Mouse (Mus musculus) lung, postnatal 10 days (tissue): ENCODE measurements around the gene Capns1.
"Not testable (repeated sequence)": the region's sequence is repeated elsewhere in the genome, so short reads cannot be mapped to it uniquely, and the experiment has no call there.

Source experiments
- DNase-seq: peaks from one replicate; pipeline ENCODE4 v3.0.0; 2021

The Capns1 gene

DNA sequence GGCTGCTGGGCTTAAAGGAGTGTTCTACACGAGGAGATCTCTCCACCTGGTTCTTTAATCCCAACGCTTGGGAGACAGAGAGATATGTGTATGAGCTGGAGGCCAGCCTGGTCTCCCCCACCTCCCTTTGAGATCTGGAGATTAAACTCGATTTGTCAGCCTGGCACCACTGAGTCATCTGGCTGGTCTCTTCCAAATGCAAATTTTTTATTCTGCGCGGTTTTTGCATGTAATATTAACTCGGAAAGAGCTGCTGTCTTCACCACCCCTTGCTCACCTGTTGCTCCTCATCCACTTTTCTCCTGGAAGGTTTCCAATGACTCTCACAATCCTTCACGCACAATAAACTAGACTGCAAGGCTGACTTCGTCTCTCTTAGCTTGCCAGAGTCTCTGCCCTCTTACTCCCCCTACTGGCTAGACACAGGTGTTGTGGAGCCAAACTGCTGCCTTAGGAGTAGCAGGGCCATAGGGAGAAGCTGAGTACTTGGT lies at the start of gene Capns1:
Gene Capns1, minus strand, starts transcription at position 331 of the 491 bp plus-strand sequence.
- DNase-seq = peak; percentile 83

DNA sequence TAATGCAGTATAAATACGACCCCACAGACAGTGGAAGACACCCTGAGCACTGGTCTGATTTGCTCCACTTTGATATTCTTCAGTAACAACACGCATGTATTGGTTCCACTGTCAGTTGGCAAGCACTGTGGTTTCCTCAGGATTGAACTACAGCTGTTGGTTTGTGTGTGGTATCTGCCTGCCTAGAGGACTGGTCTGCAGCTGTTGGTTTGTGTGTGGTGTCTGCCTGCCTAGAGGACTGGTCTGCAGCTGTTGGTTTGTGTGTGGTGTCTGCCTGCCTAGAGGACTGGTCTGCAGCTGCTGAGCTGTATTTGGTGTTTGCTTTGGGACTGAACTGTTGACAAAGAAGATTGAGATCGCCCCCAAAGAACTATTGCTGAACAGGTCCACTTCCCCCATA lies 38.8 kb upstream of the Capns1 start:
- not testable (repeated sequence) for DNase-seq

GRCm38 (mm10) chr7:30235625-30236024 lies 37.0 kb upstream of the Capns1 start, which contains the start of gene Ovol3:
Ovol3 (minus strand) TSS chr7:30235725.
- no peak for DNase-seq

GRCm38 (mm10) chr7:30235091-30235490 lies 36.5 kb upstream of the Capns1 start:
- DNase-seq = no peak

DNA sequence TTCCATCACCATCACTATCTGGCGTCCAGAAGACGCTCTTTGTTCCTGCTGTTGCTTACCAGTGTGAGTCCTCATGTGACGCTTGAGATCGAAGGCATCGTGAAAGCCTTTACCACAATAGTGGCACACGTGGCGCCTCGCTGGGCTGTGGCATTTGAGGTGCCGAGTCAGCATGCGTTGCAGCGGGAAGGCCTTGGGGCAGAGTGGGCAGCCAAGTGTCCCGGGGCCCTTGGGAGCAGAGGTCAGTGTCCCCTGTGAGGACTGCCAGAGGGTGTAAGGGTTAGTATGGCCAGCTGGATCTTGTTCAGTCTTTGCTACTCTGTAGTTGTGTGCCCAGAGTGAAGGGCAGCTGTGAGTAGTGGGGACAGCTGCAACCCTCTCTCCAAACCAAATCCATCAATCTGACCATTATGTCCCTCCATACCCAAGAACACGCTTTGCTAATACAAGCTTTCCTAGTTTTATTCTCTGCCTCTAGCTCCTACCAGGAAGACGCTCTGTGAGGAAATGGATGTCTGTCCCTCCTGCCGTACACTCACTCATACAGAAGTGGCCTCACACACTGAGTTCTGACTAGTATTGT lies 35.8 kb upstream of the Capns1 start:
- peak; percentile 69 for DNase-seq

DNA sequence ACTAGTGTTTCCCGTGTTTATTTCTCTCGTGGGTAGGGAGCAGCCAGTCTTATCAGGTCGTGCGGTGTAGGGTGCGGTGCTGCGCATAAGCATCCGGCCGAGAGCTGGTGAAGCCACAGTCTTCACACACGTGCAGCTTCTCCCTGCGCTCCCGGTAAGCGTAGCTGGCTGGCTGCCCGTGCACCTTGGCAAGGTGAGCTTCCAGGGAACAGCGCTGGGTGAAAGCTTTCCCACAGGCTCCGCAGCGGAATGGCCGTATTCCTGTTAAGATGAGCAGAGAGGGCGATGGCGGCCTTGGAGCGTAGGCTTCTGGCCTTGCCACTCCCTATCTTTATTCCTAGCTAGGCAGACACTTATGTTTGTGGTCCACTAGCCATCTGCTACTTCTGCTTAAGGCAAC lies 34.8 kb upstream of the Capns1 start:
- peak; percentile 17 for DNase-seq

DNA sequence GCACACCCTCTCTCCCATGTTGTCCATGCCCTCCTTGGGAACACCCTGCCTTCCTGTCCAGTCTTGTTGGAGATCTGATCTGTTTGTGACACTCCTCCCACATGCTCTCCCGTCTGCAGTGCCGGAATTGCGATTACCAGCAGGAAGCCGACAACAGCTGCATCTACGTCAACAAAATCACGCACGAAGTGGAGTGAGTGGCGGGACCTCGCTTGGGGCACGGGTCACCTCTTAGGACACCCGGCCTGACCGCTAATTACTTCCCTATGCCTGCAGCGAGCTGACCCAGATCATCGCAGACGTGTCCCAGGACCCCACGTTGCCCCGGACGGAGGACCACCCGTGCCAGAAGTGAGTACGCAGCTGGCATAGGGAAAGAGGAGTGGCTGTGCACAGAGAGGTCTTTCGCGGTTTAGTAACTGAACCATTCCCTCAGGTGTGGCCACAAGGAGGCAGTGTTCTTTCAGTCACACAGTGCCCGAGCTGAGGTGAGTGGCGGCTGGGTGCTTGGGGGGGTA lies 34.1 kb upstream of the Capns1 start:
- peak; percentile 85 for DNase-seq

DNA sequence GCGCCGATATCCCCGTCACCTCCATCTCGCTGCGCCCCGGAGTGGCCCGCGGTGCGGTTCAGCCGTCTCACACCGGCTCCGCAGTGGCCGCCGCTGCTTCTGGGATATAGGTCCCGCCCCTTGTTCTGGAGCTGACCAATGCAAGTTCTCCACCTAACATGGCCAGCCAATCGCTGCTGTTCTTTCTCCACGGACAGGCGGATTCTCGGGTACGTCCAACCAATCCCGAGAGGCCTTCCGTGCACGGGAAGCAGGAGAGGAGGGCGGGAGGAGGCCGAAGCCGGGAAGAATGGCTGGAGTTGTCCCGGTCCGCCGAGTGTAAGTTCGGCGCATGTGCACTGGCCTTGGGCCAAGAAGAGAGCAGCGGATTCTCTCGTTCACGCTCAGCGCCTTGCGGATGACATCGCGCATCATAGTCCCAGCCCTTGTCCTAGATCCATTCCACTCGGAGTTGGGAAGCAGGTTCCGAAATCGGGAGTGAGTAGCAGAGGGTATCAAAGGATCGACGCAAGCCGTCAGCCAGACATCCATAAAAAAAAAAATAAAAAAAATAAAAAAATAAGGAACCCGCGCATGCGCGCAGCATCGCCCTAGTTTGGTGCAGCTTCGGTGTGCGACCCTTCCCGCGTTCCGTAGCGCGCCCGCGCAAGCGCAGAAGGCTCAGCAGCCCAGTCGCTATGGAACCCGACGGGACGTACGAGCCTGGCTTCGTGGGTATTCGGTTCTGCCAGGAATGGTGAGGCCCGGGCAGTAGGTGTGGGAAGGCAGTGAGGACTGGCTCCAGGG lies 33.3 kb upstream of the Capns1 start, which contains the start of the genes Polr2i and Tbcb:
Gene Polr2i, plus strand, starts transcription at position 280 of the 786 bp plus-strand sequence.
Gene Tbcb, minus strand, starts transcription at position 604 of the 786 bp plus-strand sequence.
- peak; percentile 99 for DNase-seq

DNA sequence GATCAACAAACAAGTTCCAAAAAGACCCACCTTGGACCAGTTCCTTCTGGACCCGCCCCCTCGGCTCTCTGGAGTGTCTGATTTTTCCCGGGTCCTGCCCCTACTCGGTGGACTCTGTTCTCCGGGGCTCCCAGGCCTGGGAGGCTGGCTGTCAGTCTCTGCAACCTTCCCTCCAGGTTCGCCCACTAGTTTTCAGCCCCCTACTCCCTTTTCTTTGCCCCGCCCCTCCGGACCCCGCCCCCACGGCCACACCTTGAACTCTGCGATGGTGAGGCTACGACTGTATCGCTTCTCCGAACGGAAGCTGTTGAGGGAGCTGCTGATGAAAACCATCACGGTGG lies 32.7 kb upstream of the Capns1 start:
- DNase-seq = no peak

GRCm38 (mm10) chr7:30224206-30224605 lies 25.6 kb upstream of the Capns1 start:
- DNase-seq = no peak

- no peak for DNase-seq
Observed at GRCm38 (mm10) chr7:30222205-30222604, 23.6 kb upstream of the Capns1 start.

- no peak for DNase-seq
Observed at GRCm38 (mm10) chr7:30221433-30221832, 22.8 kb upstream of the Capns1 start.

GRCm38 (mm10) chr7:30220008-30220356 lies 21.4 kb upstream of the Capns1 start:
- DNase-seq = no peak

DNA sequence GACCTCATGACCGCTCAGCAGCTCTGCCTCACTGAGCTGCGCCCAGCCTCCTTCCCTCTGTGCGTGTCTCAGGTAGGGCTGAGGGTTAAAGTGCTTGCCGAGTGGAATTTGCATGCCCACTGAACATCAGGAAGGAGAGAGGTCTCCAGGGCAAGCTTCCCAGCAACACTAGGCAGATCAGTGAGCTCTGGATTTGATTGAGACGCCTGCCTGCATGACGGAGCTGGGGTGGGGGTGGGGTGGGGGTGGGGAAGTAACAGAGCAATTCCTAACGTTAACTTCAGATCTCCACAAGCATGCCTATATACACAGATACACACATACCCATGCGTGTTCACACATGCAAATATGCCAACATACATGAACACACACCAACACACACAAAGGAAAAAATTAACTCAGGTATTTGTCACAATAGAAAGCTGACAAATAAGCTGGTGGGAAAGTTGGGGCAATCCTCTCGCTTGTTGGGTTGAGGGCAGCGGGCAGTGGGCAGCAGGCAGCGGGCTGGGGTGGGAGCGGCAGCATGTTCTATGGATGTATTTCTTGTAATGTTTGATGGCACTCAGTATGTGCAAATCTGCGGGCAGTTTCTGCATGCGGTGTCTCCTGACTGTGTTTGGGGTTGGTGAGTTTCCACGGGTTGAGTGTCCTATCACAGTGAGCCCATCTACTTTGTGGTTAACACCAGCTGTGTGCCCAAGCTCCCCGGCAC lies 20.8 kb upstream of the Capns1 start:
- peak; percentile 75 for DNase-seq

DNA sequence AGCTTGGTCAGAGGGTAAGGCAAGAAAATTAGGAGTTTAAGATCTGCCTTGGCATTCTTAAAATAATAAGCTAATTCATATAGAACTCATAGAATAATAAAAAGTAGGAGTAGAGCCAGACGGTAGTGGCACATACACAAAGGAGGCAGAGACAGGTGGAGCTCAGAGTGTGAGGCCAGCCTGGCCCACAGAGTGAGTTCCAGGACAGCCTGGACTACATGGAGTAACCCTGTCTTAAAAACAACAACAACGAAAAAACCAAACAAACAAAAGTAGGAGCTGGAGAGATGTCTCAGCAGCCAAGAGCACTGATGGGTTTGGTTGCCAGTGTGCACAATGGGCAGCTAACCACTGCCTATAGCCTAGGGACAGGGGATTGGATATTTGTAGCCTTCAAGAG lies 18.7 kb upstream of the Capns1 start:
- no peak for DNase-seq

- peak; percentile 80 for DNase-seq
Observed at GRCm38 (mm10) chr7:30216723-30217151, 18.1 kb upstream of the Capns1 start.

GRCm38 (mm10) chr7:30215875-30216274 lies 17.3 kb upstream of the Capns1 start:
- no peak for DNase-seq

DNA sequence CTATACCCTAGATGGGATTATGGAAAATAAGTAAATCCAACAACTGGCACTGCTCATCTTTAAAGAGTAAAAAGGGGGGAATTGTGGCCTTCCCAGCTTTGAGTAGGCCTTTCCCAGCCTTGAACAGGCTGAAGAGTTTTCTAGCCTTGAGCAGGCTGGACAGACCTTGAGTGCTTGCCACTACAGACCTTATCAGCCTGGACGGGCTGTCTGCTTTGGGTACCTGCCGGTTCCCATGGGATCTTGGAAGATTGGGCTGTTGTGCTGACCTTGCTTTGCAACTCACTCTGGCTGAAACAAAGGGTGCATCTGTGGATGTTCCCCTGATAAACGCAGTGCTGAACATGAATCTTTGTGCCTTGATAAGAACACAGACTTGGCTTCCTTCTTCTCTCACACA lies 15.3 kb upstream of the Capns1 start:
- no peak for DNase-seq

- no peak for DNase-seq
Observed at GRCm38 (mm10) chr7:30211025-30211424, 12.4 kb upstream of the Capns1 start.

GRCm38 (mm10) chr7:30206364-30206763 lies 7.8 kb upstream of the Capns1 start:
- not testable (repeated sequence) for DNase-seq

DNA sequence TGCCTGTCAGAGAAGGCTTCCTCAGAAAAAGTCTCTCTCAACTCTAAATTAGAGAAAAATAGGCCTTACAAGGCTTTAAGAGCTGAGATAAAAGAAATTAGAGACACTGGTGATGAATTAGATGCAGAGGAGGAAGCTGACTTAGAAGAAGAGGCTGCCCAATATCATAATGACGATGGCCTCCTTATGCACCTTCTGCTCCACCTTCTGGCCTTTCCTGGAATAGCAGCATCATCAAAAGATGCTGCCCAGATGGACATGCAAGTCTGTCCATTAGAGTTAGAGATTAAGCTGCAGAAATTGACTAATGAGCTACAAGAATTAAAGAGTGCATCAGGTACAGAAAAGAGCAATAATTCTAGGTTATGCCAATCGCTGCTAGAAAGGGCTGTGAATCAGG lies 6.8 kb upstream of the Capns1 start:
- DNase-seq = peak; percentile 81

DNA sequence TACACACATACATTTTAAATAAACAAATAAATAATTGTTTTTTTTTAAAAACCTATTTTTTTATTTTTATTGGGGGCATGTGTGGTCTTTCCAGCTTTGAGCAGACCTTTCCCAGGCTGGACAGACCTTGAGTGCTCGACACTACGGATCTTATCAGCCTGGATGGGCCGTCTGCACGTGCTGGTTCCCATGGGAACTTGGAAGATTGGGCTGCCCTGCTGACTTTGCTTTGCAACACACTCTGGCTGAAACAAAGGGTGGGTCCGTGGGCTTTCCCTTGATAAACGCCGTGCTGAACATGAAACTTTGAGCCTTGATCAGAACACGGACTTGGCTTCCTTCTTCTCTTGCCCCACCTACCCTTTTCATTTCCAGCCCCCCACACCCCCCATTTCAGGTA lies 5.8 kb upstream of the Capns1 start:
- no peak for DNase-seq
